Mouse (Mus musculus) CH12.LX (cell line): ENCODE results near the gene Gabra2. TPM values are rescaled to one million over a fixed set of nuclear protein-coding genes. Genes with fewer than 3 reads are reported as not detected.

Experiments used
- DNase-seq: peaks from one replicate; pipeline ENCODE4 v3.0.0-alpha.2; 2013; ENCODE audit errors: extremely low read depth
- H3K27ac ChIP-seq: 2 replicates; pipeline ENCODE4 v1.5.1; 2012; ENCODE audit warnings: low read depth, mild to moderate bottlenecking, control low read depth, moderate library complexity; ENCODE audit not compliant: insufficient read depth
- H3K27me3 ChIP-seq: replicated peaks from 2 replicates; pipeline ENCODE3; 2012; ENCODE audit warnings: inconsistent platforms
- H3K36me3 ChIP-seq, 2 experiments: replicated peaks in 1 of 2; 2 replicates each; pipeline versions ENCODE3 to v1.6.1; 2012; ENCODE audit warnings: inconsistent platforms in 1 of 2, low read length in 1 of 2, mild to moderate bottlenecking in 1 of 2, mixed read lengths in 1 of 2, moderate library complexity in 1 of 2; ENCODE audit not compliant: control insufficient read depth in 1 of 2, insufficient read depth in 1 of 2
- H3K4me1 ChIP-seq, 2 experiments: 2 replicates each; pipeline ENCODE4 v1.6.1; 2012; ENCODE audit warnings: inconsistent platforms in 1 of 2, moderate library complexity in 1 of 2; ENCODE audit not compliant: insufficient read depth in 2 of 2, control insufficient read depth in 1 of 2
- H3K4me2 ChIP-seq: 2 replicates; pipeline ENCODE4 v1.6.1; 2012; ENCODE audit warnings: low read depth, mild to moderate bottlenecking, control low read depth; ENCODE audit not compliant: poor library complexity, insufficient read depth, severe bottlenecking
- H3K4me3 ChIP-seq, 3 experiments: fragments of 150-350 bp in 1 of 3; sonication (generic) in 1 of 3; replicated peaks in 1 of 3; 2 replicates each; pipeline versions ENCODE3 to v1.5.1; 2011 to 2012; ENCODE audit warnings: low read depth in 2 of 3, low read length in 2 of 3, mild to moderate bottlenecking in 2 of 3, moderate library complexity in 2 of 3, control low read depth in 1 of 3, improper control_type of control experiment in 1 of 3, inconsistent platforms in 1 of 3, mixed read lengths in 1 of 3; ENCODE audit not compliant: poor library complexity in 1 of 3
- H3K79me2 ChIP-seq: replicated peaks from 2 replicates; pipeline ENCODE4 v1.6.1; 2012; ENCODE audit warnings: mild to moderate bottlenecking, moderate library complexity; ENCODE audit not compliant: control insufficient read depth, poor library complexity, insufficient read depth, severe bottlenecking; ENCODE audit errors: extremely low read depth
- H3K9ac ChIP-seq: 2 replicates; pipeline ENCODE4 v1.6.1; 2012; ENCODE audit warnings: low read depth, mild to moderate bottlenecking, control low read depth, moderate library complexity; ENCODE audit not compliant: insufficient read depth
- H3K9me3 ChIP-seq: replicated peaks from 2 replicates; pipeline ENCODE3; 2012; ENCODE audit warnings: low read length, inconsistent platforms, mixed read lengths
- CHD2 ChIP-seq: IDR thresholded peaks from 2 replicates; pipeline ENCODE4 v1.6.1; 2011; ENCODE audit warnings: low read length, improper control_type of control experiment
- E2F4 ChIP-seq: IDR thresholded peaks from 2 replicates; pipeline ENCODE4 v1.6.1; 2011; ENCODE audit warnings: low read depth, low read length, improper control_type of control experiment; ENCODE audit not compliant: insufficient replicate concordance
- ETS1 ChIP-seq: conservative IDR thresholded peaks from 2 replicates; pipeline ENCODE4 v1.6.1; 2012; ENCODE audit warnings: low read depth, mild to moderate bottlenecking, inconsistent platforms, low read length, improper control_type of control experiment, moderate library complexity
- GABPA ChIP-seq: IDR thresholded peaks from 2 replicates; pipeline ENCODE4 v1.6.1; 2012; ENCODE audit warnings: low read depth, low read length, improper control_type of control experiment, inconsistent platforms; ENCODE audit not compliant: insufficient replicate concordance
- HCFC1 ChIP-seq: IDR thresholded peaks from 2 replicates; pipeline ENCODE4 v1.6.1; 2012; ENCODE audit warnings: low read depth, mild to moderate bottlenecking, inconsistent platforms, low read length, improper control_type of control experiment
- JUND ChIP-seq: conservative IDR thresholded peaks from 2 replicates; pipeline ENCODE4 v1.6.1; 2011; ENCODE audit warnings: low read depth, low read length, improper control_type of control experiment
- MAFK ChIP-seq: IDR thresholded peaks from 2 replicates; pipeline ENCODE4 v1.6.1; 2011; ENCODE audit warnings: low read length, improper control_type of control experiment; ENCODE audit not compliant: insufficient replicate concordance
- MAX ChIP-seq: IDR thresholded peaks from 2 replicates; pipeline ENCODE4 v1.6.1; 2011; ENCODE audit warnings: low read length, improper control_type of control experiment
- MAZ ChIP-seq: IDR thresholded peaks from 2 replicates; pipeline ENCODE4 v1.6.1; 2012; ENCODE audit warnings: low read depth, mild to moderate bottlenecking, inconsistent platforms, low read length, improper control_type of control experiment, moderate library complexity
- MXI1 ChIP-seq: IDR thresholded peaks from 2 replicates; pipeline ENCODE4 v1.6.1; 2011; ENCODE audit warnings: mild to moderate bottlenecking, low read depth, low read length, improper control_type of control experiment
- MYC ChIP-seq: IDR thresholded peaks from 2 replicates; pipeline ENCODE4 v1.6.1; 2011; ENCODE audit warnings: low read depth, mild to moderate bottlenecking, improper control_type of control experiment, low read length
- NELFE ChIP-seq: IDR thresholded peaks from 2 replicates; pipeline ENCODE4 v1.6.1; 2011; ENCODE audit warnings: low read depth, low read length, improper control_type of control experiment
- NRF1 ChIP-seq: IDR thresholded peaks from 2 replicates; pipeline ENCODE4 v1.6.1; 2014; ENCODE audit warnings: low read depth, mild to moderate bottlenecking, inconsistent platforms, low read length, improper control_type of control experiment, moderate library complexity
- POLR2A ChIP-seq: IDR thresholded peaks from 2 replicates; pipeline ENCODE4 v1.6.1; 2011; ENCODE audit warnings: low read depth, mild to moderate bottlenecking, improper control_type of control experiment, low read length
- POLR2AphosphoS2 ChIP-seq: IDR thresholded peaks from 2 replicates; pipeline ENCODE4 v1.6.1; 2011; ENCODE audit warnings: low read depth, low read length, improper control_type of control experiment
- TBP ChIP-seq: conservative IDR thresholded peaks from 2 replicates; pipeline ENCODE4 v1.6.1; 2011; ENCODE audit warnings: low read depth, low read length, improper control_type of control experiment
- TCF12 ChIP-seq: IDR thresholded peaks from 2 replicates; pipeline ENCODE4 v1.6.1; 2014; ENCODE audit warnings: low read depth, mild to moderate bottlenecking, inconsistent platforms, low read length, improper control_type of control experiment
- UBTF ChIP-seq: IDR thresholded peaks from 2 replicates; pipeline ENCODE4 v1.6.1; 2012; ENCODE audit warnings: low read depth, mild to moderate bottlenecking, inconsistent platforms, low read length, improper control_type of control experiment, moderate library complexity
- USF1 ChIP-seq: IDR thresholded peaks from 2 replicates; pipeline ENCODE4 v1.6.1; 2014; ENCODE audit warnings: low read depth, mild to moderate bottlenecking, inconsistent platforms, low read length, improper control_type of control experiment
- ZC3H11A ChIP-seq: IDR thresholded peaks from 2 replicates; pipeline ENCODE4 v1.6.1; 2012; ENCODE audit warnings: low read depth, mild to moderate bottlenecking, inconsistent platforms, low read length, improper control_type of control experiment
- ZKSCAN1 ChIP-seq: IDR thresholded peaks from 2 replicates; pipeline ENCODE4 v1.6.1; 2012; ENCODE audit warnings: low read depth, inconsistent platforms, low read length, improper control_type of control experiment, borderline replicate concordance
- dilution Hi-C: fragments of 300-500 bp; cut with MboI; formaldehyde crosslinking; loops from 2 replicates; pipeline ENCODE4 v1.14.3; 2020; ENCODE audit warnings: low sequenced_read_pairs; ENCODE audit not compliant: extremely low pct_unique_long_range_greater_than_20kb, extremely low pct_ligation_motif_present
- in situ Hi-C: fragments of 300-500 bp; cut with MboI; formaldehyde crosslinking; loops from 3 replicates; pipeline ENCODE4 v1.14.3; 2019; ENCODE audit warnings: low sequenced_read_pairs, low pct_ligation_motif_present, low pct_unique_long_range_greater_than_20kb, mixed read lengths
- polyA plus RNA-seq: library from polyadenylated mRNA; unstranded; fragments of >175 nt; gene quantifications from 2 replicates; pipeline ENCODE4 v1.2.1, GENCODE M21; 2012; ENCODE audit warnings: low read depth; ENCODE audit not compliant: insufficient read length
- total RNA-seq, 2 experiments: library from RNA; depleted of rRNA; stranded (reverse); fragments of 300-350 nt in 1 of 2; fragments of >200 nt in 1 of 2; gene quantifications; 2 replicates each; pipeline ENCODE4 v1.2.3; 2012 to 2014

Gabra2 gene
- total and polyA plus RNA-seq, 3 experiments = not detected

DNA sequence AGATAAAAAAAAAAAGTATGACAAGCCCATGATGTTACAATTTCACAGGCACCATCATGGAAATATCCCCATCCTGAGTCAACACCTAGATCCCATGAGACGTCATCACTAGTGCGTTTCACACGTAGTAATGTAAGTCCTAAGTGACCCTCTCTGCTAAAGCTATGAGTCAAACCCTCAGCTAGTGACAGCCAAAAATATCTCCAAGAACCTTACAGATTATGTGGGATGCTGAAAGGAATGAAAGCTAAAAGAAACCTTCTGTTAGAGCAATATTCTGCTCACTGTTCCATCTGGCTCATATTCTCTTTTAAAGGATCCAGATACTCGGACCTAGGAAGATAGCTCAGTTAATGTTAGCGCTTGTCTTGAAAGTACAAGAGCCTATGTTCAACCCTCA lies 16.8 kb downstream of the Gabra2 start:
- Histone ChIP-seq H3K79me2 (no peaks in the 10 kb centered on the region), H3K9ac (no peak overlapping the region), H3K27me3 (no peaks in the 10 kb centered on the region), H3K4me1 (no peaks in the 10 kb centered on the region), H3K27ac (no peak overlapping the region), H3K4me3 (no peak overlapping the region), H3K4me2 (no peak overlapping the region), H3K36me3 (no peaks in the 10 kb centered on the region), H3K9me3 (peaks cover 16% of the 10 kb centered on the region)
- in situ Hi-C loops = no loop called here
- TF ChIP-seq ZKSCAN1 = no peak
- TF ChIP-seq E2F4 = no peak
- no peak for TF ChIP-seq ETS1
- TF ChIP-seq TCF12 = no peak
- no peak for TF ChIP-seq USF1
- DNase-seq = no peak
- dilution Hi-C loops = no loop called here

DNA sequence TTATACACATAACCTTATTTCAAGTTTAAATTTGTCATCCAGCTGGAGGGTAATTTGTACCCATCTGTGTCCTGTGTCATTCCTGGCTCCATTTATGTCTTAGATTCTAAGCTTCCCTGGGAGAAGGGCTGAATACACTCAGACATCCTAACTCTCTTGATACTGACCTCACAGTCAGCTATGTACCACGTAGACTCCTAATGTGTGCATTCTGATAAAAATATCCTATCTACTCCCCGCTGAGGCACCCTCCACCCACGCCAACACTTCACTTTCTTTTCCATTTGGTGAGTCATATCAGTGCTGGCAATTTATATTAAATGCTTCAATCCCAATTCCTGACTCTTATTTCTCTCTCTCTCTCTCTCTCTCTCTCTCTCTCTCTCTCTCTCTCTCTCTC lies 34.0 kb downstream of the Gabra2 start:
- no peak for DNase-seq
- Histone ChIP-seq H3K9ac (no peak overlapping the region), H3K36me3 (no peaks in the 10 kb centered on the region), H3K27ac (no peak overlapping the region), H3K27me3 (no peaks in the 10 kb centered on the region), H3K79me2 (no peaks in the 10 kb centered on the region), H3K9me3 (peaks cover 34% of the 10 kb centered on the region), H3K4me1 (no peaks in the 10 kb centered on the region), H3K4me3 (no peak overlapping the region), H3K4me2 (no peak overlapping the region)
- TF ChIP-seq HCFC1 (no peak), USF1 (no peak), ETS1 (no peak), POLR2A (no peak), NRF1 (no peak), GABPA (no peak), MAX (no peak), TCF12 (no peak), UBTF (no peak), MXI1 (no peak), MYC (no peak), MAFK (no peak), CHD2 (no peak), MAZ (no peak), JUND (no peak), POLR2AphosphoS2 (no peak), ZC3H11A (no peak), TBP (no peak), NELFE (no peak)
- in situ Hi-C loops (no loop called here), dilution Hi-C loops (no loop called here)
